Mouse (Mus musculus) bone marrow, adult 2 months (tissue): Measurements from ENCODE around the gene Capzb.

Experiments
- CTCF ChIP-seq: fragments of 200-500 bp; IDR thresholded peaks from 2 replicates; pipeline ENCODE4 v1.5.1; 2011; ENCODE audit warnings: low read length, control low read depth; ENCODE audit not compliant: control insufficient read depth, insufficient read depth
- POLR2A ChIP-seq: fragments of 200-500 bp; IDR thresholded peaks from 2 replicates; pipeline ENCODE4 v1.6.1; 2011; ENCODE audit warnings: low read depth, mild to moderate bottlenecking, control low read depth, low read length, borderline replicate concordance; ENCODE audit not compliant: control insufficient read depth

GRCm38 (mm10) chr4:139191605-139192498 lies 847 bp upstream of the Capzb start:
- TF ChIP-seq CTCF (no peak), POLR2A (no peak)
